Mouse (Mus musculus): Measurements from ENCODE around the gene Fndc3a. TPM values are rescaled to one million over a fixed set of nuclear protein-coding genes. Genes with fewer than 3 reads are reported as not detected.
A peak's percentile ranks its signal among the peaks of the same experiment; 100 is the strongest.

The Fndc3a gene
- 10 to 100 TPM; 49.8 to 57.5 TPM for total RNA-seq (2021)
- long read RNA-seq, experiment 1, full-length matches to known transcripts = 9 of 19 reads
- long read RNA-seq, experiment 1, partial matches to known transcripts = 5 of 19 reads
- long read RNA-seq, experiment 1, other reads (novel, unspliced or antisense) = 5 of 19 reads
- long read RNA-seq, experiment 2, full-length matches to known transcripts = 5 of 11 reads
- long read RNA-seq, experiment 2, partial matches to known transcripts = 3 of 11 reads
- long read RNA-seq, experiment 2, other reads (novel, unspliced or antisense) = 3 of 11 reads

- peak; percentile 77 to 88 for DNase-seq (ENCODE audit: low spot score in 2 of 2)
Observed at GRCm38 (mm10) chr14:72709710-72710340, at the start of gene Fndc3a. TSS of gene Fndc3a (minus strand) at chr14:72710003.

- no peak for DNase-seq (ENCODE audit: low spot score in 2 of 2)
Observed at GRCm38 (mm10) chr14:72752893-72753292, 43.1 kb upstream of the Fndc3a start.

GRCm38 (mm10) chr14:72750426-72751182 is 40.8 kb upstream of the Fndc3a start:
- no peak for DNase-seq (ENCODE audit: low spot score in 2 of 2)

GRCm38 (mm10) chr14:72748331-72748730 is 38.5 kb upstream of the Fndc3a start:
- DNase-seq (ENCODE audit: low spot score in 2 of 2) = no peak

GRCm38 (mm10) chr14:72741667-72742066 is 31.9 kb upstream of the Fndc3a start:
- no peak for DNase-seq (ENCODE audit: low spot score in 2 of 2)

GRCm38 (mm10) chr14:72740336-72740735 is 30.5 kb upstream of the Fndc3a start:
- no peak for DNase-seq (ENCODE audit: low spot score in 2 of 2)

- no peak for DNase-seq (ENCODE audit: low spot score in 2 of 2)
Observed at GRCm38 (mm10) chr14:72739484-72740208, 29.8 kb upstream of the Fndc3a start.

GRCm38 (mm10) chr14:72738776-72739175 is 29.0 kb upstream of the Fndc3a start:
- no peak for DNase-seq (ENCODE audit: low spot score in 2 of 2)

GRCm38 (mm10) chr14:72738217-72738616 is 28.4 kb upstream of the Fndc3a start:
- DNase-seq (ENCODE audit: low spot score in 2 of 2) = no peak

- no peak for DNase-seq (ENCODE audit: low spot score in 2 of 2)
Observed at GRCm38 (mm10) chr14:72725865-72726264, 16.1 kb upstream of the Fndc3a start.

GRCm38 (mm10) chr14:72722274-72723053 is 12.7 kb upstream of the Fndc3a start:
- DNase-seq (ENCODE audit: low spot score in 2 of 2) = no peak

- no peak for DNase-seq (ENCODE audit: low spot score in 2 of 2)
Observed at GRCm38 (mm10) chr14:72716175-72716574, 6.4 kb upstream of the Fndc3a start.

GRCm38 (mm10) chr14:72711130-72711529 is 1.3 kb upstream of the Fndc3a start:
- no peak for DNase-seq (ENCODE audit: low spot score in 2 of 2)

- DNase-seq (ENCODE audit: low spot score in 2 of 2) = peak; percentile 36 to 41
Observed at GRCm38 (mm10) chr14:72710341-72711027, 681 bp upstream of the Fndc3a start.

GRCm38 (mm10) chr14:72709091-72709709 is 603 bp downstream of the Fndc3a start:
- DNase-seq (ENCODE audit: low spot score in 2 of 2) = peak in 1 of 2 experiments; percentile 13

- peak in 1 of 2 experiments; percentile 3 for DNase-seq (ENCODE audit: low spot score in 2 of 2)
Observed at GRCm38 (mm10) chr14:72708581-72708991, 1.2 kb downstream of the Fndc3a start.

- no peak for DNase-seq (ENCODE audit: low spot score in 2 of 2)
Observed at GRCm38 (mm10) chr14:72700056-72700455, 9.7 kb downstream of the Fndc3a start.

- DNase-seq (ENCODE audit: low spot score in 2 of 2) = no peak
Observed at GRCm38 (mm10) chr14:72691406-72691805, 18.4 kb downstream of the Fndc3a start.

GRCm38 (mm10) chr14:72689525-72689924 is 20.3 kb downstream of the Fndc3a start:
- DNase-seq (ENCODE audit: low spot score in 2 of 2) = no peak

All from left cerebral cortex, adult 18-20 months (tissue).